Mouse (Mus musculus): ENCODE results near the gene Tefm. TPM values are rescaled to one million over a fixed set of nuclear protein-coding genes. Genes with fewer than 3 reads are reported as not detected.

The Tefm gene
- total and polyA plus RNA-seq, 3 experiments: 34.4 to 70.2 (median 43.9) TPM

GRCm38 (mm10) chr11:80154501-80154900, 12.5 kb upstream of the Tefm start:
- dilution Hi-C loops (cut with MboI; ENCODE audit: extremely low pct_ligation_motif_present, extremely low pct_unique_long_range_greater_than_20kb, low sequenced_read_pairs): no loop called here

GRCm38 (mm10) chr11:80153857-80154495, 12.0 kb upstream of the Tefm start, which contains the start of gene Adap2:
TSS of gene Adap2 (plus strand) at chr11:80154105.
- Histone ChIP-seq H3K4me3 (replicated peaks in 1 of 3; ENCODE audit: low read depth in 2 of 3, low read length in 2 of 3, poor library complexity in 1 of 3) (no peak within 1 kb of the TSS), H3K9me3 (replicated peaks; ENCODE audit: low read length) (peaks cover 12% of the 10 kb centered on the region), H3K4me1 (ENCODE audit: control insufficient read depth in 1 of 2, insufficient read depth in 2 of 2) (peaks cover 6 to 26% of the 10 kb centered on the region in 2 experiments), H3K9ac (ENCODE audit: insufficient read depth, low read depth) (no peak within 1 kb of the TSS), H3K27me3 (replicated peaks) (no peaks in the 10 kb centered on the region), H3K36me3 (replicated peaks in 1 of 2; ENCODE audit: control insufficient read depth in 1 of 2, insufficient read depth in 1 of 2, low read length in 1 of 2) (no peaks in the 10 kb centered on the region), H3K4me2 (ENCODE audit: insufficient read depth, low read depth, poor library complexity, severe bottlenecking) (no peak within 1 kb of the TSS), H3K79me2 (replicated peaks; ENCODE audit: control insufficient read depth, extremely low read depth, insufficient read depth, poor library complexity, severe bottlenecking) (no peaks in the 10 kb centered on the region), H3K27ac (ENCODE audit: insufficient read depth, low read depth) (no peak within 1 kb of the TSS)
- DNase-seq (ENCODE audit: extremely low read depth): no peak
- TF ChIP-seq SMC3 (IDR thresholded peaks at IDR 0.05; ENCODE audit: low read depth, low read length) (no peak), MYC (IDR thresholded peaks at IDR 0.05; ENCODE audit: low read depth, low read length) (no peak), USF2 (conservative IDR thresholded peaks at IDR 0.05; ENCODE audit: low read depth, low read length) (no peak), CTCF (conservative IDR thresholded peaks at IDR 0.05 in 1 of 2, IDR thresholded peaks at IDR 0.05 in 1 of 2; ENCODE audit: low read depth in 2 of 2, low read length in 2 of 2) (no peak), JUN (IDR thresholded peaks at IDR 0.05; ENCODE audit: insufficient read depth, low read depth, low read length) (no peak), POLR2A (IDR thresholded peaks at IDR 0.05; ENCODE audit: low read depth, low read length) (no peak), MXI1 (IDR thresholded peaks at IDR 0.05; ENCODE audit: low read depth, low read length) (no peak), POLR2AphosphoS2 (IDR thresholded peaks at IDR 0.05; ENCODE audit: low read depth, low read length) (no peak), ELF1 (IDR thresholded peaks at IDR 0.05; ENCODE audit: low read depth, low read length) (no peak), MAFK (IDR thresholded peaks at IDR 0.05; ENCODE audit: insufficient replicate concordance, low read length) (no peak), GABPA (IDR thresholded peaks at IDR 0.05; ENCODE audit: insufficient replicate concordance, low read depth, low read length) (no peak), IRF4 (IDR thresholded peaks at IDR 0.05; ENCODE audit: low read depth, low read length) (no peak), TCF12 (IDR thresholded peaks at IDR 0.05; ENCODE audit: low read depth, low read length) (no peak), KAT2A (IDR thresholded peaks at IDR 0.05; ENCODE audit: insufficient replicate concordance, low read length) (no peak), E2F4 (IDR thresholded peaks at IDR 0.05; ENCODE audit: insufficient replicate concordance, low read depth, low read length) (no peak)
- dilution Hi-C loops (cut with MboI; ENCODE audit: extremely low pct_ligation_motif_present, extremely low pct_unique_long_range_greater_than_20kb, low sequenced_read_pairs) (no loop called here), in situ Hi-C loops (cut with MboI; ENCODE audit: low pct_ligation_motif_present, low pct_unique_long_range_greater_than_20kb, low sequenced_read_pairs) (no loop called here)

More at GRCm38 (mm10) chr11:80154501-80154900, 12.5 kb upstream of the Tefm start:
- no peaks in the 10 kb centered on the region for H3K27me3 ChIP-seq (replicated peaks)
- no peak overlapping the region for H3K4me3 ChIP-seq (replicated peaks in 1 of 3; ENCODE audit: low read depth in 2 of 3, low read length in 2 of 3, poor library complexity in 1 of 3)
- H3K4me2 ChIP-seq (ENCODE audit: insufficient read depth, low read depth, poor library complexity, severe bottlenecking): no peak overlapping the region
- no peak overlapping the region for H3K27ac ChIP-seq (ENCODE audit: insufficient read depth, low read depth)
- no peak overlapping the region for H3K9ac ChIP-seq (ENCODE audit: insufficient read depth, low read depth)
- no peak for DNase-seq (ENCODE audit: extremely low read depth)
- in situ Hi-C loops (cut with MboI; ENCODE audit: low pct_ligation_motif_present, low pct_unique_long_range_greater_than_20kb, low sequenced_read_pairs): no loop called here
- TF ChIP-seq KAT2A (IDR thresholded peaks at IDR 0.05; ENCODE audit: insufficient replicate concordance, low read length): no peak
- TF ChIP-seq MAFK (IDR thresholded peaks at IDR 0.05; ENCODE audit: insufficient replicate concordance, low read length): no peak
- no peak for TF ChIP-seq EP300 (IDR thresholded peaks at IDR 0.05; ENCODE audit: low read length)
- TF ChIP-seq MXI1 (IDR thresholded peaks at IDR 0.05; ENCODE audit: low read depth, low read length): no peak
- TF ChIP-seq NRF1 (IDR thresholded peaks at IDR 0.05; ENCODE audit: low read depth, low read length): no peak
- no peak for TF ChIP-seq SIN3A (IDR thresholded peaks at IDR 0.05; ENCODE audit: low read length)
- TF ChIP-seq IRF4 (IDR thresholded peaks at IDR 0.05; ENCODE audit: low read depth, low read length): no peak
- no peaks in the 10 kb centered on the region for H3K79me2 ChIP-seq (replicated peaks; ENCODE audit: control insufficient read depth, extremely low read depth, insufficient read depth, poor library complexity, severe bottlenecking)
- H3K4me1 ChIP-seq (ENCODE audit: control insufficient read depth in 1 of 2, insufficient read depth in 2 of 2): peaks cover 6 to 30% of the 10 kb centered on the region in 2 experiments
- H3K36me3 ChIP-seq (replicated peaks in 1 of 2; ENCODE audit: control insufficient read depth in 1 of 2, insufficient read depth in 1 of 2, low read length in 1 of 2): no peaks in the 10 kb centered on the region
- H3K9me3 ChIP-seq (replicated peaks; ENCODE audit: low read length): peaks cover 12% of the 10 kb centered on the region

All from CH12.LX (cell line).